Mouse (Mus musculus) G1E (cell line): ENCODE data around the gene Hps3. TPM values are rescaled to one million over a fixed set of nuclear protein-coding genes. Genes with fewer than 3 reads are reported as not detected.

Experiments used
- ATAC-seq: 2 replicates; pipeline ENCODE4 v1.8.0; 2016; ENCODE audit warnings: mild to moderate bottlenecking; ENCODE audit not compliant: insufficient number of reproducible peaks, poor library complexity, low FRiP score, severe bottlenecking; ENCODE audit errors: extremely low read depth
- DNase-seq: peaks from one replicate; pipeline ENCODE4 v3.0.0; 2012; ENCODE audit warnings: low spot score
- H3K27me3 ChIP-seq: 2 replicates; pipeline ENCODE4 v1.6.1; 2012; ENCODE audit warnings: mild to moderate bottlenecking, low read length, inconsistent platforms; ENCODE audit not compliant: insufficient read depth
- H3K36me3 ChIP-seq: replicated peaks from 2 replicates; pipeline ENCODE3; 2012; ENCODE audit warnings: mild to moderate bottlenecking, inconsistent platforms
- H3K4me1 ChIP-seq: 2 replicates; pipeline ENCODE4 v1.6.1; 2012; ENCODE audit warnings: low read depth, low read length, inconsistent platforms, mixed read lengths; ENCODE audit not compliant: insufficient read depth
- H3K4me3 ChIP-seq: 2 replicates; pipeline ENCODE4 v1.5.1; 2012; ENCODE audit warnings: low read depth, mild to moderate bottlenecking, inconsistent platforms, low read length, moderate library complexity, mixed read lengths
- H3K9me3 ChIP-seq: replicated peaks from 2 replicates; pipeline ENCODE4 v1.6.1; 2012; ENCODE audit warnings: inconsistent platforms
- CTCF ChIP-seq: IDR thresholded peaks from 2 replicates; pipeline ENCODE4 v1.5.1; 2012; ENCODE audit warnings: low read depth, low read length, inconsistent platforms, mixed read lengths
- GATA1 ChIP-seq: IDR thresholded peaks from 2 replicates; pipeline ENCODE4 v1.6.1; 2012; ENCODE audit warnings: borderline replicate concordance, low read length, inconsistent platforms, mixed read lengths
- GATA2 ChIP-seq: IDR thresholded peaks from 2 replicates; pipeline ENCODE4 v1.6.1; 2012; ENCODE audit warnings: low read depth, low read length, inconsistent platforms, borderline replicate concordance
- POLR2AphosphoS5 ChIP-seq: IDR thresholded peaks from 2 replicates; pipeline ENCODE4 v1.6.1; 2012; ENCODE audit warnings: low read depth, low read length, inconsistent platforms; ENCODE audit not compliant: insufficient replicate concordance
- TAL1 ChIP-seq: conservative IDR thresholded peaks from 2 replicates; pipeline ENCODE4 v1.6.1; 2012; ENCODE audit warnings: low read depth, low read length, inconsistent platforms, mixed read lengths
- polyA plus RNA-seq: library from polyadenylated mRNA; stranded (reverse); fragments of >175 nt; gene quantifications from 2 replicates; pipeline ENCODE4 v1.2.3, GENCODE M21; 2012
- total RNA-seq, 2 experiments: library from RNA; stranded (forward) in 1 of 2; stranded (reverse) in 1 of 2; fragments of 200-1000 nt in 1 of 2; fragments of >200 nt in 1 of 2; fragmentation: Nextera tagmentation in 1 of 2; gene quantifications; 2 replicates each; pipeline ENCODE4 v1.2.3; 2014 to 2017

Hps3 gene
- total and polyA plus RNA-seq, 3 experiments = 15.0 to 39.3 (median 27.5) TPM

DNA sequence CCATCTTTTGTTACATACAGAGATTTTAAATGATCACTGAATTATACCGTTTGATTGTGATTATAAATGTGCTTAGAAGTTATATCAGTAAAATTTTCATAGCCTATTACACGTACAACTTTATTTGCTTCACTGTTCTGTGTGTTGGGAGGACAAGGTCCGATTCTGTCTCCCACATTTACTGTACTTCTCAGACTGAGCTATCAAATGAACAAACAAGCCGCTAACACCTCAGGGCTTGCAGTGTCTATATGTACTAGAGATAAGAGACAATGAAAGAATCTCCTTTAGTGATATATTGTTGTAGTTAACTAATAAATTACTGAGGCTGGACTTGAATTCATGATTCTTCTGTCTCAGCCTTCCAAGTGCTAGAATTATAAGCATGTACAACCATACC lies 27.8 kb downstream of the Hps3 start:
- Histone ChIP-seq H3K36me3 (peaks cover 64% of the 10 kb centered on the region), H3K9me3 (no peaks in the 10 kb centered on the region), H3K4me1 (no peaks in the 10 kb centered on the region), H3K4me3 (no peak overlapping the region), H3K27me3 (no peaks in the 10 kb centered on the region)
- no peak for TF ChIP-seq GATA2
- no peak for TF ChIP-seq CTCF
- no peak for TF ChIP-seq POLR2AphosphoS5
- no peak for TF ChIP-seq GATA1
- no peak for TF ChIP-seq TAL1
- ATAC-seq (no peak), DNase-seq (no peak)

DNA sequence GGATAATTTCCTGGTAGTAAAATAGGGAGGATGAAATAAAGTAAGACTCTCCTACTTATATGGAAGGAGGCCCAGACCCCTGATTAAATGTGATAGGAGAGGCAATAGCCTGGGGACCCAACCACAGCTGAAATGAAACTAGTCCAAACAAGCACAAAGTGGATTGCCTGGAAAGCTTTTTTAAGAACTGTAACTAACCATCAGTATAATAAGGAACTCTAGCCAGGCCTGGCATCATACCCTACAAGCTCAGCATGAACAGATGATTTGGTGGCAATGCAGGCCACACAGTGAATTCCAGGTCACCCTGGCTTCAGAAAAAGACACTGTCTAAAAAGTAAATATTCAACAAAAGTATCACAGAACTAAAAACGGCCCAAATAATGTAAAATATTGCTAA lies 29.5 kb downstream of the Hps3 start:
- Histone ChIP-seq H3K4me3 (no peak overlapping the region), H3K36me3 (peaks cover 66% of the 10 kb centered on the region), H3K4me1 (no peaks in the 10 kb centered on the region), H3K9me3 (no peaks in the 10 kb centered on the region), H3K27me3 (no peaks in the 10 kb centered on the region)
- TF ChIP-seq GATA1 (no peak), CTCF (no peak), POLR2AphosphoS5 (no peak), GATA2 (no peak), TAL1 (no peak)
- ATAC-seq = no peak
- no peak for DNase-seq

DNA sequence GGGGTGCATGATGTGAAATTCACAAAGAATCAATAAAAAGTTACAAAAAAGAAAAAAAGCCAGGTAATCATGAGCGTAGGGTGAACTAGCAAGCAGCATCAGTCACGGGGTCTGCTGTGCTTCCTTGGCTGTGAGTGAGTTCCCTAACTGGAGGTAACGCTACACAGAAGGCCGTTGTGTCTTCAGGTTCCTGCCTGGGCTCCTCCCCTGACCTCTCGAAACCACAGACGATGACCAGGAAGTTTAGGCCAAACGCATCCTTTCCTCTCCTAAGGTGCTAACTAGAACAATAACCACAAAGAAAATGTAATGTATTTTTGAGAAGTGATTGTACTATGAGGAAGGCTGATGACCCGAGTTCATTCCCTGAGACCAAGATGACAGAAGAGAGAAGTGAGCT lies 30.7 kb downstream of the Hps3 start:
- TF ChIP-seq GATA2 (no peak), TAL1 (no peak), CTCF (no peak), GATA1 (no peak), POLR2AphosphoS5 (no peak)
- Histone ChIP-seq H3K9me3 (no peaks in the 10 kb centered on the region), H3K4me3 (no peak overlapping the region), H3K36me3 (peaks cover 67% of the 10 kb centered on the region), H3K4me1 (no peaks in the 10 kb centered on the region), H3K27me3 (no peaks in the 10 kb centered on the region)
- DNase-seq = no peak
- ATAC-seq = no peak

DNA sequence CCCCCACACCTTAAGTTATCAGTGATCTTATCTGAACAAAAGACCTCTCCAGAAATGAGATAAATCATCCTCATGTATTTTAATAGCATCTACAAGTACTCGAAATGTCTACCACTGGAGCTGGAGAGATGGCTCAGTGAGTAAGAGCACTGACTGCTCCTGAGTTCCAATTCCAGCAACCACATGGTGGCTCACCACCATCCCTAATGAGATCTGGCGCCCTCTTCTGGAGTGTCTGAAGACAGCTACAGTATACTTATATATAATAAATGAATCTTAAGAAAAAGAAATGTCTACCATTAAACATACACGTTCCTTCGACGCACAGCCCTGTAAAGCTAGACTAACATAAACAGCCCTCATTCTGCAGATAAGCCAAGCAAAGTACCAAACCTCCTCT lies 32.3 kb downstream of the Hps3 start:
- no peak overlapping the region for H3K4me3 ChIP-seq
- no peaks in the 10 kb centered on the region for H3K9me3 ChIP-seq
- no peak for DNase-seq
- H3K4me1 ChIP-seq = no peaks in the 10 kb centered on the region
- no peaks in the 10 kb centered on the region for H3K27me3 ChIP-seq
- ATAC-seq = no peak
- H3K36me3 ChIP-seq = peaks cover 62% of the 10 kb centered on the region
- TF ChIP-seq POLR2AphosphoS5 = no peak
- no peak for TF ChIP-seq GATA2
- no peak for TF ChIP-seq CTCF
- no peak for TF ChIP-seq GATA1
- no peak for TF ChIP-seq TAL1

DNA sequence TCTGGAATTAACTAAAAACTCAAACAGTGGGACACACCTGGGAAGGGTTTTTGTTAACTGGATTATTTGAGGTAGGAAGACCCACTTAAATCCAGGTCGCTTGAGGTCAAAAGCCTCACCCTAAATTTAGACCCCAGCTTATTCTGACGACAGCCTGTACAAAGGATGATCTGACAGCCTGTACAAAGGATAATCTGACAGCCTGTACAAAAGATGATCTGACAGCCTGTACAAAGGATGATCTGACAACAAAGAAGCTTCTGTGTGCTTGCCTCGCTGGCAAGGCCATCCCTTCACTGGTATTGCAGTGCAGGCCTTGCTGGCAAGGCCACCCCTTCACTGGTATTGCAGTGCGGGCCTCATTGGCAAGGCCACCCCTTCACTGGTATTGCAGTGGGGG lies 34.3 kb downstream of the Hps3 start:
- no peaks in the 10 kb centered on the region for H3K9me3 ChIP-seq
- DNase-seq (no peak), ATAC-seq (no peak)
- no peaks in the 10 kb centered on the region for H3K4me1 ChIP-seq
- H3K27me3 ChIP-seq = no peaks in the 10 kb centered on the region
- peaks cover 64% of the 10 kb centered on the region for H3K36me3 ChIP-seq
- H3K4me3 ChIP-seq = no peak overlapping the region
- TF ChIP-seq TAL1 (no peak), POLR2AphosphoS5 (no peak), GATA1 (no peak), CTCF (no peak), GATA2 (no peak)

DNA sequence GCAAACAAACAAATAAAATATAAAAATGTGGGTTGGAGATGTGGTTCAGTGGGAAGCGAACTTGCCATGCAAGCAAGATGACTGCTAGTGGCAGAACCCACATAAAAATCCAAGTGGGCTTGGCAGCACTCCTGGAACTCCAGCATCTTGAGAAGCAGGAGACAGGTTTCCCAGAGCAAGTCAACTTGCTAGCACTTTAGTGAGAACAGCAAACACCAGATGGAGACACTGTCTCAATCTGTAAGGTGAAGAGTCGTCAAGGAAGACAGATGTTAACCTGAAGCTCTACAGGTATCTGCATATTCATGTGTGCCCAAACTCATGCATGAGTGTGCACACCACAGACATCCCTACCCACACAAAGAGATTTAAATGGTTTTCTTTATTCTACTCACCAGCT lies 35.6 kb downstream of the Hps3 start:
- no peak for TF ChIP-seq CTCF
- no peak for TF ChIP-seq TAL1
- no peak for TF ChIP-seq GATA2
- no peak for TF ChIP-seq POLR2AphosphoS5
- TF ChIP-seq GATA1 = no peak
- DNase-seq = no peak
- no peaks in the 10 kb centered on the region for H3K4me1 ChIP-seq
- no peak overlapping the region for H3K4me3 ChIP-seq
- H3K36me3 ChIP-seq = peaks cover 59% of the 10 kb centered on the region
- H3K9me3 ChIP-seq = no peaks in the 10 kb centered on the region
- no peak for ATAC-seq
- no peaks in the 10 kb centered on the region for H3K27me3 ChIP-seq

DNA sequence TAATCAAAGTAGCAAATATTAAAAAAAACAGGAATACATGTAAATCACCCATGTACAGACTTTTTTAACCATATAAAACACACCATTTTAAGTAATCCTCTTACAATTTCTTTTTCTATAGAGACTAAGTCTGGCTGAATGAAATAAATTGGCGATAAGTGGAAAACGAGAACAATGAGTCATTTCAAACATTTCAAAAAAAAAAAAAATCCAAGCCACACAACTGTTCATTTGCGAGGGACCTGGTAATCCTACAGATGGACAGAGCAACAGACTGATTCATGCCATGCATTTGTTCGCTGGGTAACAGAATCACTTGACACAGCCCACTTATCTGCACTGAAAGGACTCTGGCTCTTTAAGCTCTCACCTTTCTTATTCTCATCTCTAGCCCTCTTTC lies 42.7 kb downstream of the Hps3 start:
- Histone ChIP-seq H3K4me1 (no peaks in the 10 kb centered on the region), H3K27me3 (peaks cover 4% of the 10 kb centered on the region; the same call in 1 of the 2 replicates), H3K4me3 (no peak overlapping the region), H3K9me3 (no peaks in the 10 kb centered on the region), H3K36me3 (peaks cover 8% of the 10 kb centered on the region)
- ATAC-seq = no peak
- no peak for DNase-seq
- TF ChIP-seq GATA1 (no peak), CTCF (no peak), POLR2AphosphoS5 (no peak), TAL1 (no peak), GATA2 (no peak)
